Mouse (Mus musculus) MEL (cell line): ENCODE results near the gene Ogfod2. TPM values are rescaled to one million over a fixed set of nuclear protein-coding genes. Genes with fewer than 3 reads are reported as not detected.

Source experiments
- DNase-seq: peaks from one replicate; pipeline ENCODE4 v3.0.0; 2011; ENCODE audit warnings: low read depth, low spot score
- H3K27ac ChIP-seq: 2 replicates; pipeline ENCODE4 v1.5.1; 2012; ENCODE audit warnings: low read depth, mild to moderate bottlenecking, control low read depth, low read length, moderate library complexity; ENCODE audit not compliant: control insufficient read depth
- H3K27me3 ChIP-seq, 2 experiments: fragments of 150-350 bp in 1 of 2; sonication (generic) in 1 of 2; 2 replicates each; pipeline ENCODE4 v1.6.1; 2012; ENCODE audit warnings: low read length in 2 of 2, mild to moderate bottlenecking in 2 of 2, improper control_type of control experiment in 1 of 2, moderate library complexity in 1 of 2; ENCODE audit not compliant: insufficient read depth in 2 of 2, control insufficient read depth in 1 of 2
- H3K36me3 ChIP-seq, 2 experiments: 2 replicates each; pipeline ENCODE4 v1.6.1; 2012 to 2014; ENCODE audit warnings: low read length in 2 of 2, improper control_type of control experiment in 1 of 2, inconsistent platforms in 1 of 2, mild to moderate bottlenecking in 1 of 2; ENCODE audit not compliant: insufficient read depth in 2 of 2, control insufficient read depth in 1 of 2
- H3K4me1 ChIP-seq, 2 experiments: fragments of 150-350 bp in 1 of 2; sonication (generic) in 1 of 2; 2 replicates each; pipeline ENCODE4 v1.6.1; 2012; ENCODE audit warnings: low read length in 2 of 2, improper control_type of control experiment in 1 of 2, mild to moderate bottlenecking in 1 of 2; ENCODE audit not compliant: insufficient read depth in 2 of 2, control insufficient read depth in 1 of 2
- H3K4me3 ChIP-seq, 2 experiments: fragments of 150-350 bp in 1 of 2; sonication (generic) in 1 of 2; 2 replicates each; pipeline ENCODE4 v1.5.1; 2012; ENCODE audit warnings: low read depth in 2 of 2, low read length in 2 of 2, mild to moderate bottlenecking in 2 of 2, moderate library complexity in 2 of 2, control low read depth in 1 of 2, improper control_type of control experiment in 1 of 2; ENCODE audit not compliant: control insufficient read depth in 1 of 2, insufficient read depth in 1 of 2
- H3K79me2 ChIP-seq: 2 replicates; pipeline ENCODE4 v1.6.1; 2012; ENCODE audit warnings: mild to moderate bottlenecking, low read length, moderate library complexity; ENCODE audit not compliant: control insufficient read depth, poor library complexity, insufficient read depth
- H3K9ac ChIP-seq: 2 replicates; pipeline ENCODE4 v1.6.1; 2012; ENCODE audit warnings: low read depth, mild to moderate bottlenecking, control low read depth, low read length, moderate library complexity; ENCODE audit not compliant: control insufficient read depth, poor library complexity, severe bottlenecking
- H3K9me3 ChIP-seq: fragments of 150-350 bp; sonication (generic); replicated peaks from 2 replicates; pipeline ENCODE4 v1.6.1; 2012; ENCODE audit warnings: mild to moderate bottlenecking, low read length, improper control_type of control experiment, moderate library complexity; ENCODE audit not compliant: insufficient read depth
- BHLHE40 ChIP-seq: IDR thresholded peaks from 2 replicates; pipeline ENCODE4 v1.6.1; 2012; ENCODE audit warnings: low read depth, mild to moderate bottlenecking, inconsistent platforms, low read length, improper control_type of control experiment, borderline replicate concordance
- CTCF ChIP-seq, 3 experiments: IDR thresholded peaks in 2 of 3; conservative IDR thresholded peaks in 1 of 3; 2 replicates each; pipeline ENCODE4 v1.5.1; 2011 to 2012; ENCODE audit warnings: low read length in 3 of 3, low read depth in 2 of 3, mild to moderate bottlenecking in 2 of 3, improper control_type of control experiment in 1 of 3, inconsistent platforms in 1 of 3, mixed read lengths in 1 of 3, moderate library complexity in 1 of 3; ENCODE audit not compliant: control insufficient read depth in 1 of 3, insufficient read depth in 1 of 3, poor library complexity in 1 of 3, severe bottlenecking in 1 of 3
- E2F4 ChIP-seq: IDR thresholded peaks from 2 replicates; pipeline ENCODE4 v1.6.1; 2011; ENCODE audit warnings: low read depth, low read length, improper control_type of control experiment, borderline replicate concordance
- ELF1 ChIP-seq: IDR thresholded peaks from 2 replicates; pipeline ENCODE4 v1.6.1; 2014; ENCODE audit warnings: low read depth, mild to moderate bottlenecking, inconsistent platforms, low read length, improper control_type of control experiment, moderate library complexity
- EP300 ChIP-seq, 2 experiments: IDR thresholded peaks; 2 replicates each; pipeline ENCODE4 v1.6.1; 2011; ENCODE audit warnings: improper control_type of control experiment in 2 of 2, low read length in 2 of 2, low read depth in 1 of 2, mild to moderate bottlenecking in 1 of 2
- ETS1 ChIP-seq: IDR thresholded peaks from 2 replicates; pipeline ENCODE4 v1.6.1; 2012; ENCODE audit warnings: low read depth, mild to moderate bottlenecking, inconsistent platforms, low read length, improper control_type of control experiment, moderate library complexity
- GABPA ChIP-seq: IDR thresholded peaks from 2 replicates; pipeline ENCODE4 v1.6.1; 2012; ENCODE audit warnings: low read depth, mild to moderate bottlenecking, inconsistent platforms, low read length, improper control_type of control experiment, moderate library complexity
- HCFC1 ChIP-seq: IDR thresholded peaks from 2 replicates; pipeline ENCODE4 v1.6.1; 2012; ENCODE audit warnings: low read depth, mild to moderate bottlenecking, inconsistent platforms, low read length, improper control_type of control experiment, moderate library complexity
- MAFK ChIP-seq: IDR thresholded peaks from 2 replicates; pipeline ENCODE4 v1.6.1; 2011; ENCODE audit warnings: low read depth, mild to moderate bottlenecking, low read length, improper control_type of control experiment, borderline replicate concordance
- MEF2A ChIP-seq: IDR thresholded peaks from 2 replicates; pipeline ENCODE4 v1.6.1; 2014; ENCODE audit warnings: low read depth, mild to moderate bottlenecking, inconsistent platforms, low read length, improper control_type of control experiment; ENCODE audit not compliant: poor library complexity, insufficient replicate concordance, severe bottlenecking; ENCODE audit errors: extremely low read depth
- MXI1 ChIP-seq: IDR thresholded peaks from 2 replicates; pipeline ENCODE4 v1.6.1; 2011; ENCODE audit warnings: mild to moderate bottlenecking, low read depth, low read length, improper control_type of control experiment
- MYC ChIP-seq: IDR thresholded peaks from 2 replicates; pipeline ENCODE4 v1.6.1; 2011; ENCODE audit warnings: low read depth, mild to moderate bottlenecking, low read length, improper control_type of control experiment, moderate library complexity
- TBP ChIP-seq: IDR thresholded peaks from 2 replicates; pipeline ENCODE4 v1.8.0; 2011; ENCODE audit warnings: low read depth, low read length, improper control_type of control experiment
- UBTF ChIP-seq: IDR thresholded peaks from 2 replicates; pipeline ENCODE4 v1.6.1; 2012; ENCODE audit warnings: low read depth, mild to moderate bottlenecking, inconsistent platforms, low read length, improper control_type of control experiment, moderate library complexity, borderline replicate concordance; ENCODE audit not compliant: insufficient read depth
- USF1 ChIP-seq: IDR thresholded peaks from 2 replicates; pipeline ENCODE4 v1.6.1; 2014; ENCODE audit warnings: low read depth, mild to moderate bottlenecking, inconsistent platforms, low read length, improper control_type of control experiment, moderate library complexity
- ZC3H11A ChIP-seq: IDR thresholded peaks from 2 replicates; pipeline ENCODE4 v1.6.1; 2012; ENCODE audit warnings: low read depth, mild to moderate bottlenecking, inconsistent platforms, low read length, improper control_type of control experiment
- ZMIZ1 ChIP-seq: IDR thresholded peaks from 2 replicates; pipeline ENCODE4 v1.6.1; 2012; ENCODE audit warnings: low read depth, mild to moderate bottlenecking, inconsistent platforms, low read length, improper control_type of control experiment, moderate library complexity
- ZNF384 ChIP-seq: IDR thresholded peaks from 2 replicates; pipeline ENCODE4 v1.6.1; 2012; ENCODE audit warnings: low read depth, mild to moderate bottlenecking, inconsistent platforms, low read length, improper control_type of control experiment
- polyA plus RNA-seq, 2 experiments: library from polyadenylated mRNA; stranded (reverse) in 1 of 2; unstranded in 1 of 2; fragments of >175 nt in 1 of 2; fragments of >200 nt in 1 of 2; gene quantifications; 2 replicates each; pipeline versions ENCODE4 v1.2.1 to v1.2.4; 2012; ENCODE audit warnings: low replicate concordance in 2 of 2, low read depth in 1 of 2; ENCODE audit not compliant: insufficient read length in 2 of 2, insufficient read depth in 1 of 2, missing spikeins in 1 of 2
- total RNA-seq: library from RNA; depleted of rRNA; stranded (reverse); fragments of 300-350 nt; gene quantifications from 2 replicates; pipeline ENCODE4 v1.2.3, GENCODE M21; 2012

Ogfod2 gene
- total and polyA plus RNA-seq, 3 experiments: 39.8 to 51.2 TPM; not detected in 1

- H3K79me2 ChIP-seq: no peaks in the 10 kb centered on the region
- TF ChIP-seq E2F4 (no peak), USF1 (no peak), ETS1 (no peak), EP300 (IDR thresholded peaks at IDR 0.05; ENCODE audit: low read depth in 1 of 2, low read length in 2 of 2) (no peak), GABPA (no peak), ZNF384 (no peak), BHLHE40 (no peak), HCFC1 (no peak), ZMIZ1 (no peak), ELF1 (no peak), TBP (no peak), MAFK (no peak), MEF2A (no peak), CTCF (IDR thresholded peaks at IDR 0.05 in 2 of 3, conservative IDR thresholded peaks at IDR 0.05 in 1 of 3; ENCODE audit: control insufficient read depth in 1 of 3, insufficient read depth in 1 of 3, low read depth in 2 of 3, low read length in 3 of 3, poor library complexity in 1 of 3, severe bottlenecking in 1 of 3) (no peak), MXI1 (no peak), ZC3H11A (no peak)
Measured at GRCm38 (mm10) chr5:124149028-124149427, 36.9 kb downstream of the Ogfod2 start.

GRCm38 (mm10) chr5:124150895-124151294 is 38.8 kb downstream of the Ogfod2 start:
- no peak overlapping the region for H3K27ac ChIP-seq
- no peak for DNase-seq
- no peaks in the 10 kb centered on the region for H3K36me3 ChIP-seq
- H3K79me2 ChIP-seq: no peaks in the 10 kb centered on the region
- H3K9me3 ChIP-seq: no peaks in the 10 kb centered on the region
- no peak for TF ChIP-seq MXI1
- TF ChIP-seq MYC: no peak
- no peak for TF ChIP-seq UBTF
- H3K9ac ChIP-seq: no peak overlapping the region
- no peaks in the 10 kb centered on the region for H3K27me3 ChIP-seq
- no peaks in the 10 kb centered on the region for H3K4me1 ChIP-seq
- H3K4me3 ChIP-seq: no peak overlapping the region

More at GRCm38 (mm10) chr5:124149028-124149427, 36.9 kb downstream of the Ogfod2 start:
- no peaks in the 10 kb centered on the region for H3K27me3 ChIP-seq
- H3K4me3 ChIP-seq: no peak overlapping the region
- H3K9ac ChIP-seq: no peak overlapping the region
- no peak for DNase-seq
- no peaks in the 10 kb centered on the region for H3K9me3 ChIP-seq
- H3K27ac ChIP-seq: no peak overlapping the region
- H3K4me1 ChIP-seq: no peaks in the 10 kb centered on the region
- no peaks in the 10 kb centered on the region for H3K36me3 ChIP-seq
